16 mouse cellular contexts compared by ENCODE assay signal in genomic region chrX:71468639-71469295, GRCm38 (mm10). TPM values are rescaled to one million over a fixed set of nuclear protein-coding genes. Genes with fewer than 3 reads are reported as not detected.
DNase-seq lines count a peak whose midpoint lies in the region; ATAC-seq lines count a peak whose summit lies in the region.
"Had no signal": no experiment of that assay in that cellular context is flagged by ENCODE, and none has a peak within 500 bp of the region (broad histone marks: within the 10 kb centered on the region; RNA-seq: fewer than 3 reads in every experiment).

No protein-coding gene starts in this region.

- H3K27me3 ChIP-seq in liver, embryonic 11.5 days (replicated peaks; ENCODE audit: control insufficient read depth, insufficient read depth, low read length) = no peaks in the 10 kb centered on the region
- no peaks in the 10 kb centered on the region for H3K27me3 ChIP-seq in hindbrain, embryonic 14.5 days (ENCODE audit: control insufficient read depth, insufficient read depth, low read length)
- H3K27me3 ChIP-seq: heart, embryonic 13.5 days; limb, embryonic 12.5 days had no signal

- 70% methylated on average over 5 of the region's 5 CpGs for WGBS in liver, embryonic 11.5 days
- 92% methylated on average over 5 of the region's 5 CpGs for WGBS in hindbrain, embryonic 14.5 days

- no peaks in the 10 kb centered on the region for H3K9me3 ChIP-seq in liver, embryonic 11.5 days (ENCODE audit: control insufficient read depth, low read length)
- H3K9me3 ChIP-seq in hindbrain, embryonic 14.5 days (ENCODE audit: control insufficient read depth, low read length) = no peaks in the 10 kb centered on the region
- H3K9me3 ChIP-seq: heart, embryonic 13.5 days; limb, embryonic 12.5 days had no signal

- intact Hi-C loops in gastrocnemius, postnatal 14 days (cut with DNase I; ENCODE audit: low total_unique reads) = no loop called here

- H3K4me2 ChIP-seq in liver, embryonic 11.5 days = no peak overlapping the region
- no peak overlapping the region for H3K4me2 ChIP-seq in hindbrain, embryonic 14.5 days (replicated peaks)
- H3K4me2 ChIP-seq: heart, embryonic 13.5 days; limb, embryonic 12.5 days had no signal

- DNase-seq in 3134 (ENCODE audit: extremely low read depth, insufficient read length, low spot score) (peak; percentile 11), MEL-GATA-1-ER (ENCODE audit: extremely low read depth, low read depth) (peak; percentile 47)
- no peak for DNase-seq in liver, embryonic 11.5 days (ENCODE audit: low spot score)
- DNase-seq in thymus, adult 18-20 months = peak; percentile 3 to 17
- DNase-seq in gastrocnemius, postnatal 14 days = no peak
- no peak for DNase-seq in hindbrain, embryonic 14.5 days (ENCODE audit: low spot score)
- no peak for DNase-seq in layer of hippocampus, adult 11-12 months (ENCODE audit: low spot score)
- no peak for DNase-seq in left cerebral cortex, adult 18-20 months (ENCODE audit: low spot score in 2 of 2)
- DNase-seq: adrenal gland, postnatal 14 days; cerebellum, postnatal 36 days; gastrocnemius, postnatal 36 days; kidney, adult 9 months had no signal

- H3K36me3 ChIP-seq in liver, embryonic 11.5 days (ENCODE audit: control insufficient read depth, insufficient read depth, low read length) = no peaks in the 10 kb centered on the region
- no peaks in the 10 kb centered on the region for H3K36me3 ChIP-seq in hindbrain, embryonic 14.5 days (replicated peaks; ENCODE audit: control insufficient read depth, insufficient read depth)
- H3K36me3 ChIP-seq: heart, embryonic 13.5 days; limb, embryonic 12.5 days had no signal

- peaks cover 5% of the 10 kb centered on the region for H3K4me1 ChIP-seq in liver, embryonic 11.5 days (replicated peaks; ENCODE audit: control insufficient read depth, insufficient read depth, low read length)
- no peaks in the 10 kb centered on the region for H3K4me1 ChIP-seq in hindbrain, embryonic 14.5 days (replicated peaks; ENCODE audit: control insufficient read depth, insufficient read depth, low read length)
- H3K4me1 ChIP-seq: limb, embryonic 12.5 days had no signal

- H3K9ac ChIP-seq in liver, embryonic 11.5 days (ENCODE audit: low read depth, low read length) = no peak overlapping the region
- no peak overlapping the region for H3K9ac ChIP-seq in hindbrain, embryonic 14.5 days
- H3K9ac ChIP-seq: heart, embryonic 13.5 days; limb, embryonic 12.5 days had no signal

- no peak overlapping the region for H3K27ac ChIP-seq in liver, embryonic 11.5 days (ENCODE audit: low read depth, low read length)
- no peak overlapping the region for H3K27ac ChIP-seq in hindbrain, embryonic 14.5 days
- H3K27ac ChIP-seq: heart, embryonic 13.5 days; limb, embryonic 12.5 days had no signal

- no peak overlapping the region for H3K4me3 ChIP-seq in liver, embryonic 11.5 days (ENCODE audit: low read depth, low read length)
- no peak overlapping the region for H3K4me3 ChIP-seq in hindbrain, embryonic 14.5 days (replicated peaks; ENCODE audit: low read length)
- H3K4me3 ChIP-seq: heart, embryonic 13.5 days; limb, embryonic 12.5 days had no signal

- ATAC-seq in liver, embryonic 11.5 days (replicated peaks; ENCODE audit: low FRiP score) = peak; percentile 69
- ATAC-seq in hindbrain, embryonic 14.5 days (ENCODE audit: low FRiP score) = no peak
- ATAC-seq: forebrain, embryonic 16.5 days; midbrain, embryonic 16.5 days had no signal

RNA-seq across cellular contexts. Expression of gene Cd99l2, which starts 23.9 kb away (rescaled TPM):
- 17.2 and 19.0 TPM in 2 replicates for polyA plus RNA-seq in liver, embryonic 11.5 days (2014; fragmentation: Nextera tagmentation; extraction: Ambion mirVana)
- total RNA-seq in gastrocnemius, postnatal 14 days (2021) = 10 to 100 TPM; 33.0 to 35.0 TPM
- polyA plus RNA-seq in hindbrain, embryonic 14.5 days (2014; fragmentation: Nextera tagmentation; extraction: Ambion mirVana) = 66.7 and 77.7 TPM in 2 replicates
- total RNA-seq in left cerebral cortex, adult 18-20 months (2021) = 10 to 100 TPM; 68.4 to 72.6 TPM

Comparison
In these comparisons a context has a peak if more than half of its experiments do, and no peak if none do; other contexts are left out.
1. DNase-seq: peak in 3134 (single experiment), MEL-GATA-1-ER (single experiment) and thymus, adult 18-20 months (2 of 2); none in liver, embryonic 11.5 days (single experiment), gastrocnemius, postnatal 14 days (single experiment), hindbrain, embryonic 14.5 days (single experiment), layer of hippocampus, adult 11-12 months (single experiment) and left cerebral cortex, adult 18-20 months (0 of 2).